Mouse (Mus musculus): ENCODE measurements around the gene Casq2. TPM values are rescaled to one million over a fixed set of nuclear protein-coding genes. Genes with fewer than 3 reads are reported as not detected.

The Casq2 gene
- polyA plus RNA-seq, 1 experiment from 2014 or later = 33.8 TPM

GRCm38 (mm10) chr3:102067861-102068260 lies 18.4 kb upstream of the Casq2 start:
- Histone ChIP-seq H3K9ac (ENCODE audit: low read depth, low read length) (no peak overlapping the region), H3K27ac (ENCODE audit: low read depth, low read length) (no peak overlapping the region), H3K27me3 (ENCODE audit: control insufficient read depth, insufficient read depth, low read length) (no peaks in the 10 kb centered on the region), H3K4me2 (no peak overlapping the region), H3K9me3 (replicated peaks; ENCODE audit: control insufficient read depth, low read length) (no peaks in the 10 kb centered on the region), H3K4me3 (ENCODE audit: low read depth, low read length) (no peak overlapping the region), H3K4me1 (ENCODE audit: control insufficient read depth, insufficient read depth, low read length) (peaks cover 24% of the 10 kb centered on the region), H3K36me3 (ENCODE audit: control insufficient read depth, insufficient read depth, low read length) (no peaks in the 10 kb centered on the region)
- ATAC-seq (replicated peaks; ENCODE audit: insufficient number of reproducible peaks, low FRiP score, low TSS enrichment) = no peak
- WGBS (ENCODE audit: insufficient replicate concordance) = 93% methylated on average over 2 of the region's 2 CpGs

- peak overlapping the region; percentile 60 for H3K27ac ChIP-seq (ENCODE audit: low read depth, low read length)
- no peak overlapping the region for H3K9ac ChIP-seq (ENCODE audit: low read depth, low read length)
- H3K4me2 ChIP-seq = peak overlapping the region; percentile 29
- H3K4me1 ChIP-seq (ENCODE audit: control insufficient read depth, insufficient read depth, low read length) = peaks cover 14% of the 10 kb centered on the region
- H3K4me3 ChIP-seq (ENCODE audit: low read depth, low read length) = no peak overlapping the region
- 30% methylated on average over 4 of the region's 4 CpGs for WGBS (ENCODE audit: insufficient replicate concordance)
- H3K27me3 ChIP-seq (ENCODE audit: control insufficient read depth, insufficient read depth, low read length) = no peaks in the 10 kb centered on the region
- no peak for ATAC-seq (replicated peaks; ENCODE audit: insufficient number of reproducible peaks, low FRiP score, low TSS enrichment)
- H3K36me3 ChIP-seq (ENCODE audit: control insufficient read depth, insufficient read depth, low read length) = no peaks in the 10 kb centered on the region
- no peaks in the 10 kb centered on the region for H3K9me3 ChIP-seq (replicated peaks; ENCODE audit: control insufficient read depth, low read length)
Measured at GRCm38 (mm10) chr3:102069260-102069659, 17.0 kb upstream of the Casq2 start.

GRCm38 (mm10) chr3:102069686-102070085 lies 16.5 kb upstream of the Casq2 start:
- no peak for ATAC-seq (replicated peaks; ENCODE audit: insufficient number of reproducible peaks, low FRiP score, low TSS enrichment)
- peak overlapping the region; percentile 29; the same call in 1 of the 2 replicates for H3K4me2 ChIP-seq
- no peaks in the 10 kb centered on the region for H3K27me3 ChIP-seq (ENCODE audit: control insufficient read depth, insufficient read depth, low read length)
- no peaks in the 10 kb centered on the region for H3K9me3 ChIP-seq (replicated peaks; ENCODE audit: control insufficient read depth, low read length)
- WGBS (ENCODE audit: insufficient replicate concordance) = 60% methylated on average over 5 of the region's 5 CpGs
- no peaks in the 10 kb centered on the region for H3K36me3 ChIP-seq (ENCODE audit: control insufficient read depth, insufficient read depth, low read length)
- peak overlapping the region; percentile 60 for H3K27ac ChIP-seq (ENCODE audit: low read depth, low read length)
- H3K4me1 ChIP-seq (ENCODE audit: control insufficient read depth, insufficient read depth, low read length) = peaks cover 11% of the 10 kb centered on the region
- no peak overlapping the region for H3K4me3 ChIP-seq (ENCODE audit: low read depth, low read length)
- no peak overlapping the region for H3K9ac ChIP-seq (ENCODE audit: low read depth, low read length)

GRCm38 (mm10) chr3:102070360-102070759 lies 15.9 kb upstream of the Casq2 start:
- no peak overlapping the region for H3K9ac ChIP-seq (ENCODE audit: low read depth, low read length)
- H3K4me1 ChIP-seq (ENCODE audit: control insufficient read depth, insufficient read depth, low read length) = peaks cover 6% of the 10 kb centered on the region; the same call in 1 of the 2 replicates
- H3K4me2 ChIP-seq = no peak overlapping the region
- no peaks in the 10 kb centered on the region for H3K36me3 ChIP-seq (ENCODE audit: control insufficient read depth, insufficient read depth, low read length)
- H3K27me3 ChIP-seq (ENCODE audit: control insufficient read depth, insufficient read depth, low read length) = no peaks in the 10 kb centered on the region
- no peak overlapping the region for H3K4me3 ChIP-seq (ENCODE audit: low read depth, low read length)
- H3K27ac ChIP-seq (ENCODE audit: low read depth, low read length) = no peak overlapping the region
- no peaks in the 10 kb centered on the region for H3K9me3 ChIP-seq (replicated peaks; ENCODE audit: control insufficient read depth, low read length)
- WGBS (ENCODE audit: insufficient replicate concordance) = 85% methylated on average over 7 of the region's 7 CpGs
- no peak for ATAC-seq (replicated peaks; ENCODE audit: insufficient number of reproducible peaks, low FRiP score, low TSS enrichment)

GRCm38 (mm10) chr3:102071016-102071415 lies 15.2 kb upstream of the Casq2 start:
- 92% methylated on average over 3 of the region's 3 CpGs for WGBS (ENCODE audit: insufficient replicate concordance)
- H3K9ac ChIP-seq (ENCODE audit: low read depth, low read length) = no peak overlapping the region
- H3K36me3 ChIP-seq (ENCODE audit: control insufficient read depth, insufficient read depth, low read length) = no peaks in the 10 kb centered on the region
- no peaks in the 10 kb centered on the region for H3K27me3 ChIP-seq (ENCODE audit: control insufficient read depth, insufficient read depth, low read length)
- H3K4me1 ChIP-seq (ENCODE audit: control insufficient read depth, insufficient read depth, low read length) = 0 out of 2 replicates have a peak, but pooled peaks cover 5% of the 10 kb centered on the region
- no peak overlapping the region for H3K4me3 ChIP-seq (ENCODE audit: low read depth, low read length)
- no peak for ATAC-seq (replicated peaks; ENCODE audit: insufficient number of reproducible peaks, low FRiP score, low TSS enrichment)
- no peak overlapping the region for H3K4me2 ChIP-seq
- H3K27ac ChIP-seq (ENCODE audit: low read depth, low read length) = no peak overlapping the region
- H3K9me3 ChIP-seq (replicated peaks; ENCODE audit: control insufficient read depth, low read length) = no peaks in the 10 kb centered on the region

GRCm38 (mm10) chr3:102079413-102079812 lies 6.8 kb upstream of the Casq2 start:
- WGBS (ENCODE audit: insufficient replicate concordance) = 85% methylated on average over 2 of the region's 2 CpGs
- no peak for ATAC-seq (replicated peaks; ENCODE audit: insufficient number of reproducible peaks, low FRiP score, low TSS enrichment)
- no peaks in the 10 kb centered on the region for H3K36me3 ChIP-seq (ENCODE audit: control insufficient read depth, insufficient read depth, low read length)

GRCm38 (mm10) chr3:102081862-102082261 lies 4.4 kb upstream of the Casq2 start:
- Histone ChIP-seq H3K4me1 (ENCODE audit: control insufficient read depth, insufficient read depth, low read length) (peaks cover 21% of the 10 kb centered on the region), H3K27me3 (ENCODE audit: control insufficient read depth, insufficient read depth, low read length) (no peaks in the 10 kb centered on the region; the same call in 1 of the 2 replicates), H3K4me3 (ENCODE audit: low read depth, low read length) (no peak overlapping the region), H3K4me2 (no peak overlapping the region), H3K9me3 (replicated peaks; ENCODE audit: control insufficient read depth, low read length) (no peaks in the 10 kb centered on the region), H3K9ac (ENCODE audit: low read depth, low read length) (no peak overlapping the region), H3K27ac (ENCODE audit: low read depth, low read length) (no peak overlapping the region), H3K36me3 (ENCODE audit: control insufficient read depth, insufficient read depth, low read length) (no peaks in the 10 kb centered on the region)
- 16% methylated on average over 3 of the region's 3 CpGs for WGBS (ENCODE audit: insufficient replicate concordance)
- ATAC-seq (replicated peaks; ENCODE audit: insufficient number of reproducible peaks, low FRiP score, low TSS enrichment) = peak; percentile 65

More at GRCm38 (mm10) chr3:102079413-102079812, 6.8 kb upstream of the Casq2 start:
- no peak overlapping the region for H3K27ac ChIP-seq (ENCODE audit: low read depth, low read length)
- no peak overlapping the region for H3K4me3 ChIP-seq (ENCODE audit: low read depth, low read length)
- H3K9ac ChIP-seq (ENCODE audit: low read depth, low read length) = no peak overlapping the region
- H3K4me1 ChIP-seq (ENCODE audit: control insufficient read depth, insufficient read depth, low read length) = peaks cover 4% of the 10 kb centered on the region
- no peaks in the 10 kb centered on the region for H3K9me3 ChIP-seq (replicated peaks; ENCODE audit: control insufficient read depth, low read length)
- H3K4me2 ChIP-seq = no peak overlapping the region
- H3K27me3 ChIP-seq (ENCODE audit: control insufficient read depth, insufficient read depth, low read length) = no peaks in the 10 kb centered on the region; the same call in 1 of the 2 replicates

- Histone ChIP-seq H3K36me3 (ENCODE audit: control insufficient read depth, insufficient read depth, low read length) (no peaks in the 10 kb centered on the region), H3K4me1 (ENCODE audit: control insufficient read depth, insufficient read depth, low read length) (peaks cover 23% of the 10 kb centered on the region), H3K4me3 (ENCODE audit: low read depth, low read length) (no peak overlapping the region), H3K9me3 (replicated peaks; ENCODE audit: control insufficient read depth, low read length) (no peaks in the 10 kb centered on the region), H3K27ac (ENCODE audit: low read depth, low read length) (no peak overlapping the region), H3K27me3 (ENCODE audit: control insufficient read depth, insufficient read depth, low read length) (no peaks in the 10 kb centered on the region; the same call in 1 of the 2 replicates), H3K4me2 (peak overlapping the region; percentile 27; the same call in 1 of the 2 replicates), H3K9ac (ENCODE audit: low read depth, low read length) (no peak overlapping the region)
- 17% methylated on average over 13 of the region's 13 CpGs for WGBS (ENCODE audit: insufficient replicate concordance)
- ATAC-seq (replicated peaks; ENCODE audit: insufficient number of reproducible peaks, low FRiP score, low TSS enrichment) = no peak
Measured at GRCm38 (mm10) chr3:102083589-102084230, 2.5 kb upstream of the Casq2 start.
